Mouse (Mus musculus) ovary, postnatal 10 days (tissue): Measurements from ENCODE around the gene Derl2.

Source experiments
- DNase-seq: peaks from one replicate; pipeline ENCODE4 v3.0.0; 2022; ENCODE audit warnings: low spot score

Derl2 gene

DNA sequence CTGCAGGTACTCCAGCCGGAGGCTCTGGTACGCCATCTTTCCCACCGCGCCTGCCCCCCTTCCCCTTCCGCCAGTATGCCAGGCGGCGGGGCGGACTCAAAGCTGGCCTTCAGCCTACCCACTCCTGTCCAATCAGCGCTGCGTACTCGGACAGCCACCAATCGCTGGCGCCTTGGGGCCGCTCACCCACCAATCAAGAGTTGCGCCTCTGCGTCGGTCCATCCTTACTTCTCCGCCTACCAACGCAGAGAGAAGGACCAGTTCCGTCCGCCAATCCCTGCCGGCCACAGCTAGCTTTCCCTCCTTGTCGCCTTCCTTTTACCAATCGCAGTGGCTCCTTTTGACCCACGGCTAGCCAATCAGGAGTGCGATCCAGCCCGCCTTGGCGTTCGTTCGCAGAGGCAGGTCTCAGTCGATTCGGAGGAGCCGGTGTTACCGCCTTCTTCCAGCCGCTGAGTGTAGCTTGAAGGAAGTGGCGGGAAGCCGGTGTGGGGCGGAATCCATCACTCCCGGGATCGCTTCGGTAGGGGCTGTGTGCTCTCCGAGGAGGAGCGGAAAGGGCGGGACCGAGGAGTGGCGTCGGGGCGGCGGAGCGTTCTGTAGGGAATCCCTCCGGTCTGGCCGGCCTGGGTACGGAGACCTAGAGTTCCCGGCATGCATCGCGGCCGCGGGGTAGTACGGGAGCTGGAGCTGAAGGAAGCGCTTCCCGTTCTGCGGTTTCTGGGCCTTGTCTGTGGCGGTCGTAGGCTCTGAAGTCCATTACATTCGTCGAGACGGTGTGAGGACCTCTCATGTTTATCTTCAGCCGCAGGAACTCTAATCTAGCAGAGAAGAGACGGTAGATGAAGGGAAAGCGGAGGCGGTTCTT, at the start of gene Derl2, which contains the start of gene Mis12:
Gene Derl2 (minus strand): TSS at position 641 of the 868 bp plus-strand sequence.
Gene Mis12 (plus strand): TSS at position 411 of the 868 bp plus-strand sequence.
- DNase-seq = peak; percentile 94

- DNase-seq = no peak
Observed at GRCm38 (mm10) chr11:71052554-71052953, 32.9 kb upstream of the Derl2 start.

DNA sequence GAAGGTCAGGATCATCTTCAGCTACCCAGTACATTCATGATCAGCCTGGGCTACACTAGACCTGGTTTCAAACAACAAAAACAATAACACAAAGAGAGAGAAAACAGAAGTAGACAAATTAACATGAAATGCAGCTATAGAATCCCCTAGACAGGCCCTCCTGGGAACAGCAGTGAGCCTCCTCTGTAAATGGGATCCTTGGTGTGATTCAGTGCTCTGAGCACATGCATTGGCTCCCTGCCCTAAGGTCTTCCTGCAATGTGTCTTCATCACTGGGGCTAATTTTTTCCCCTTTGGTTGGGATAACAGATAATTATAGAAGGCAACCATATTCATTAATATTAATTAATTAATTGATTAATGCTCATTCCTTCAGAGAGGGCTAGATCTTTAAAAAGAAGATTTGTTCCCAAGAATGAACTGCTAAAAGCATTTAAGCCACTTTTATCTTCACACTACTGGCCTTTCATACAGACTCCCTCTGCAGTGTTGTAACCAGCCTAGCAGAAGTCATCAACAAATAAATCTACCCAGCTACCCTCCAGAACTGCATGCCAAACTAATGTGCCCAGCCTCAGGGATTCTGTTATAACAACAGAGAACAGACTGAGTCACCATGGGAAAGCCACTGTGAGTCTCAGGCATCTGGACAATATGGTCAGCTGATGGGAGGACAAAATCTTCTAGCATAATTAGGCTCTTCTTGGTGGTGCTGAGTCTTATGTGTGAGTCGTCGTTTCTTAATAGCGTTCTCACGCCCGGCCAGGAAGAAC, 20.1 kb upstream of the Derl2 start:
- no peak for DNase-seq

GRCm38 (mm10) chr11:71033163-71033761, 13.6 kb upstream of the Derl2 start, which contains the start of gene 6330403K07Rik:
TSS of gene 6330403K07Rik (minus strand) at chr11:71033513.
- DNase-seq = peak; percentile 11

DNA sequence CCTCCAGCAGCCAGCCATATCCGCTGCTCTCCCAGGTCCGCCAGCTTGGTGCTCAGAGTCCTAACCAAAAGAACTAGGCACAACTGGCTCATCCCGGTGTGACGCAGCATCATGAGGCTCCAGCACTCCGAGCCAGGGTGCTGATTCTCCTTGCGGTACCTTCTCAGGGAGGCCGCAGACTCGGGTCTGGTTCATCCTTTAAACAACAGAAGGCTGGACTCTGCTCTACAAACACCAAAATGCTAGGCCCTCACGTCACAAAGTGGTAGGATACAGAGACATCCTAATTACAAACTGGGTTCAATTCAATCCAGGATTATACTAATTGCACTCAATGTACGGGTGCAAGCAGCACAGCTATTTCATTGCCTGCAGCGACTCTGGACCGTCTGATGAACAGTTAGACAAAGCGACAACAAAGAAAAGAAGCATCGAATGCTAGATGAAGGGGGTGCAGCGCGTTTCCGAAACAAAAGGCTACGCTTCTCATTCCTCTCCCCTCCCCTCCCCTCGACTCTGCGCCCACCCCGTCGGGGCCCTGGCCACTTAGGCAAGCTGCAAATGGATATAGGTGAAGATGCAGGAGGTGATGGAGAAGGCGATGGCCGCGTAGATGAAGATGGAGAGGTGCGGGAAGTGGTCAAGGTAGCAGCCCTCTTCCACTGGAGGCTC, 13.0 kb upstream of the Derl2 start:
- DNase-seq = no peak

DNA sequence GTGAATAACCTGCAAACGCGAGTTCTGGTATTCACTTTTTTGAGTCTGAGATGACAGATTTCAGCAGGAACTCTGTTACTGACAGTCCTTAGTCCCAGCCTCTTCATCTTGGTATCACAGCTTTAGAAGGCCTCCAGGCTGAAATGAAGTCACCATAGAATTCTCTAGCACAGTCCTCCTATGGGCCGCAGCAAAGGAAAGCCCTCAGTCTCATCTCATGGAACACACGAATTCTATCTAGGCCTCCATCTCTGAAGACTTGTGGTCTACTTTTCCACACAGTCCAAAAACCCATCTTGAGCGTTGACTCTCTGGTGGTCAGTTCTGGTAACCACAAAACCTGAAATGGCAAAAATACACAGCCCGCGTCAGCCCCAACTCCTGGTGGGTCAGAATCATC, 12.4 kb upstream of the Derl2 start:
- no peak for DNase-seq

DNA sequence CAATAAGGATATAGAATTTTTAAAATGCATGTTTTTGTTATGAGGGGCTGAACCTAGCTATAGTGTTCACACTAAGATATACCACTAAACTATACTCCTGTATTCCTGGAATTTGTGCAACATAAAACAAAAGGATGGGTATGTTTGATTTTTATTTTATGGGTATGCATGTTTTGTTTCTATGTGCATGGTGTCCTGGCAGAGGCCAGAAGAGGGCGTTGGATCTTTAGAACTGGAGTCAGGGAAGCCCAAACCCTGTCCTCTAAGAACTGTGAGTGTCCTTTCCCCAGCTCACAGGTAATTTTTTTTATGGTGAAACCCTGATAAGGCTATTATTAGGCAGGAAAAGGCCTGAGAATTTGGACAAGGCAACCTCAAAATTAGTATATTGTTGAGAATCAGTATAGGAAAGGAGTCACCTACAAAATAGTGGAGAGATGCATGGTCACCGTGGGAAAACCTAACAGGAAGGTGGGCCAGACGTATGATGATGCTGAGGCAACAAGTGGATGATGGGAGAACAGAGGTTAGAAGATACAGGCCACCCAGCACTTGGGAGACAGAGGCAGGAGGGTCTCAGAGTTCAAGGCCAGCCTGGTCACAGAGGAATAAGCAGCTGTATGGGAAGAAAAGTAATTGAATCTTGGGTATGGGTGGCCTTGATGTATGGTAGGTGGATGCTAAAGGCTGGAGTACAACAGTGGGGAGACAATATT, 9.9 kb upstream of the Derl2 start:
- DNase-seq = no peak

DNA sequence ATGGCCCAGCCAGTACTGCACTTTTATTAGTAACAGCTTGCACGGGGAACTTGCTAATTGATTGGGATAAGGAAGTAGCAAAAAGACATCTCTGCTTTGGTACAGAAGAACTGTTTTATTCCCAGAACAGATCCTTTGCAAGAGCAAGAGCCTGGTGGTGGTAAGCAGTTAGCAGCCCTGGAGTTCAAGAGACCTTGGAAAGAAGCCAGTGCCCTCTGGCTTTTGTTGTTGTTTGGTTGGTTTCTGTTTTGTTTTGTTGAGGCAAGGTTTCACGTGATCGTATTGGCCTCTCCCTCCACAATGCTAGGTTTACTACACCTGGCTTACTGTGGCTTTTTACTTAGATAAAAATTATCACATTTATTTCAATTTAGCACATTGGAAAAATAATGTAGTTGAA, 8.6 kb upstream of the Derl2 start:
- DNase-seq = no peak

DNA sequence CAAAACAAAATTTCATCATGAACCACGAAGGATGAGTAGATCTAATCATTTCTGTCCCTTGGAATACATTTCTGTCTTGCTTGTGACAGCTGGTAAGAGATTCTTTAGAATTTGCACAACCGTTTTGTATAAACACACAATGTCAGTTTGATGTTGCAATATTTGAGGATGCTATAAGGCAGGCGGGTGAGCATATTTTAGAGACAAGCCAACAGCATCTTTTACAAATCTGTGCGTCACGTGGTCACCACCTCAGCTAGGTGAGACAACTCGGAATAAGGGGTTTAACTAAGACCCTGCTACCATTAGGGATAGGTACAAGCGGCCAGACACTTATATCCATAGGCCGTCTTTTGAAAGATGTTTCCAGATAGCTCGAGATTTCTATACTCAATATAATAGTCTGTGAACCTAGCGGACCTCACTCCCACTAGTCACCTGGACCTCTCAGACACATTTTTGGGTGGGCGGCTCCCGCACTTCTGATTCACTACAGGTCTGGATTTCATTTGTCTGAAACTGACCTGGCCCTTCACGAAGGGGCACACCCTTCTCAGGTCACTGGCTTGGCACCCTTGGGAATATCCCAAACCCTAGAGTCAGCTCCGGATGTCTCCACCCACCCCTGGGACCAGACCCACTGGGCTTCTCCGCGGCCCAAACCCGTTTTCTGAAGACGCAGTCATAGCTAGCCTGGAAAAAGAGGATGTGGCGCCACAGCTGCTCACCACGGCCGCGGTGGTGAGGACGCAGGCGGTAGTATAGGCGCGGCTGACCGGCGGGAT, 1.0 kb downstream of the Derl2 start:
- DNase-seq = no peak

GRCm38 (mm10) chr11:71017051-71017450, 2.6 kb downstream of the Derl2 start:
- no peak for DNase-seq

GRCm38 (mm10) chr11:71012743-71013142, 6.9 kb downstream of the Derl2 start:
- DNase-seq = no peak

DNA sequence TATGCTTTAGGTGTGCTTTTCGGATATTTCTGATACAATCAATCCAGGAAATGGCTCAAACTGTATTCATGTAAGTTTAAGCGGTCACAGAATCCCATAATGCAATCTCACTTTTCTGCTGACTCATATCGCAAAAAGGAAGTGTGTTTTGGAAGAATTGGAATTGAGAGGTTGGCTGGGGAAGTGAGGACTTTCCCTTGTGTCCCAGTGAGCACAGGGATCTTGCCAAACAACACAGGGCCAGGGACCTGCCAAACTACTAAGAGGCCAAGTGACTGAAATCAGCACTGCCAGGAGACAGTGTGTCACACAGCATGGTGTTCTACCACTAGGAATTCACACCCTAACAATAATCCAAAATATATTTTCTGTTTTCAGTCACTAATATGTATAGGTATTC, 11.3 kb downstream of the Derl2 start:
- DNase-seq = no peak

- no peak for DNase-seq
Observed at GRCm38 (mm10) chr11:71007831-71008230, 11.8 kb downstream of the Derl2 start.

GRCm38 (mm10) chr11:71007026-71007425, 12.6 kb downstream of the Derl2 start:
- no peak for DNase-seq

DNA sequence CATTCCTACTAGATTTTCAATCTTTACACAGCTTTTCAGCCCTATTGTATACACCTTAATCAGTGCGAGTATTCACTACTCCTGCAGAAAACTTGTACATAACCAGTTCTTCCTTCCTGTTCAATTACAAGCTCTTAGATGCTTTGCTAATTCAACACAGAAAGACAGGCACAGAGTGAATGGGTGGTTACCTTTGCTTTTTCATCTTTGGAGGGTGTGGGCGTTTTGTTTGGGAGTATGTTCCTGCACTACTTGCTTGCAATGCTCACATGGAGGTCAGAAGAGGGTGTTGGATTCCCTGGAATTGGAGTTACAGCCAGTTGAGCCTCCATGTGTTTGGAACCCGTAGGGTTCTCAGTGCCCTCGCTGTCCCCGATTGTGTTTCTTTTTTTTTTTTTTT, 14.6 kb downstream of the Derl2 start:
- no peak for DNase-seq

DNA sequence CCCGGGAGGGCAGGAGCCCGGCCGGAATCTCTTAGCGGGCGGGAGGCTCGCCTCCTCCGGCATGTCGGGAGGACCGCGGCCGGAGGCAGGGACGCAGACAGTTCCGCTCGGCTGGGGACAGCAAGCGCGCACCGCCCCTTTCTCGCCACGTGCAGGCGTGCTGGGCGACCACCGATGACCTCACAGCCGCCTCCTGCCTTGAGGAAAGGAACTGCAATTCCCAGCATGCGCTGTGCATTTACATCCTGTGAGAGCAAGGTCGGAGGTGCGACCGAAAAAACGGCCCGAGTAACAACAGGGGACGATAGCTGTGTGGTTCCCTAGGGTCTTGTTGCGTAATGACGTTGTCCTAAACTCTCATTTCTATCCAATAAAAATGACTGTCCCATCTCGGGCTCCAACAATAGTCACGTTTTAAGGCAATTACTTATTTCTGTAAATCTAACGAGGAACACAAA, 15.3 kb downstream of the Derl2 start, which contains the start of gene Dhx33:
Gene Dhx33 (minus strand): TSS at position 122 of the 458 bp plus-strand sequence.
- peak; percentile 82 for DNase-seq

GRCm38 (mm10) chr11:71003611-71004315, 15.9 kb downstream of the Derl2 start:
- no peak for DNase-seq

- DNase-seq = no peak
Observed at GRCm38 (mm10) chr11:71001167-71001566, 18.5 kb downstream of the Derl2 start.

DNA sequence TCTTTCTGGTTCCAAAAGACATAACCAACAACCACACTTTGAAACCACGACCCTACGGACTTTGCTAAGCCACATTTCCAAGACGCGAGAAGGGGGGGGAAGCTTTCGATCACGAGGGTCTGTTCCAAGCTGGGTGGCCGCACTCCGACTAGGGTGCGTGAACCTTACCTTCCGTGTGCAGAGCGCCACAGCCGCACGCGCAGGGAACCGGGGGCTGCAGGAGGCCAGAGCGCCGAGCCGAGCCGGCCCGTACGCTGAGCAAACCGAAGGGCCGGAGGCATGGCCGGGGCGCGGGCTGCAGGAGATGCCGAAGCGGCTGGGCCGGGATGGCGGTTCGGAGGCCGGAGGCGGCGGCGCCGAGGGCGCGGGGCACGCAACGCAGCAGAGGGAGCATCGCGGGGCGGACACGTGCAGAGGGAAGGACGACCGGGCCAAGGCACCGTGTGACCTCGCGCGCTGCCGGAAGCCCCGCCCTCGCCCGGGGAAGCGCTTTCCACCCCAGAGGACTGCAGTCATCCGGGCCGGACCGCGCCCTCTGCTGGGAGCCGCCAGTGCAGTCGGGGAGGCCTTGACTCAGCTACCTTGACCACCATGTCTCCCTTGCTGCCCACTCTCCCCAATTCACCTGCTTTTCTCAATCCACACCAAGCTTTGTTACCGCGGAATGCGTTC, 36.9 kb downstream of the Derl2 start, which contains the start of gene C1qbp:
Gene C1qbp (minus strand): TSS at position 470 of the 672 bp plus-strand sequence.
- peak; percentile 93 for DNase-seq
